Mouse (Mus musculus): ENCODE data around the gene Erp27.

The Erp27 gene

DNA sequence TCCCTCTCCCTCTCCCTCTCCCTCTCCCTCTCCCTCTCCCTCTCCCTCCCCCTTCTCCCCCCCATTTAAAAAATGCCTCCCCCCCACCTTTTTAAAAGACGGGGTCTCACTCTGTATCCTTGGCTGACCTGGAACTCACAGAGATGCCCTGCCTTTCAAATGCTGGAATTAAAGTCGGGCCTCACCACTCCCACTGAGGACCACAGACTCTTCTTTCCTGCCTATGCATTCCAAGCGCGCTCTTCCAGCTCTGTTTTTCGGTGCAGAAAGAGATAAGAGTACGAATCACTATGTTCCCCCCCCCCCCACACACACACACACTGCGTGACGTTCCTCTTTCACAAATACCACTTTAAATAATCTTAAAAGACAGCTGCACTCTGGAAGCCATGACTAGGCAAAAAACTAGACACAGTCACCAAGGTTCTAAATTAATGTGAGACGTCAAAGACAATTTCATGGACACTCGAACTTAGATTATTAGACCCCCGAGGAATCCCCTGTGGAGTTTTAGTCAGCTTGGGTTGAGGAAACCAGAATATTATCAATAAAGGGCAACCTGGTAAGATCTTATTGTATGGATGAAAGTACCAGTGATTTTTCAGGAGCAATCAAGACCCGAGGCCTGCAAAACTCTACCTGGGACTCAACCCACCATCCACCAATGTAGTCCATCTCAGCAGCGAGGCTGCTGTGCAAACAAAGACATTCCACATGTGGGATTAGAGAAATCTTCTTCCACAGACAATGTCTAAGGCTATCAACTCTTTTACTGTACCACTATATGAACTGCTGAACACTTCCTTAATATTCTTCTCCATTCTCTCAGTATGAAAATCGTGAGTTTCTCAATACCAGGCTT is 17.6 kb upstream of the Erp27 start:
- DNase-seq (ENCODE audit: low spot score) = no peak

- DNase-seq (ENCODE audit: low spot score) = peak; percentile 20
Observed at GRCm38 (mm10) chr6:136938331-136939126, 16.5 kb upstream of the Erp27 start.

GRCm38 (mm10) chr6:136937117-136937516 is 15.1 kb upstream of the Erp27 start:
- no peak for DNase-seq (ENCODE audit: low spot score)

GRCm38 (mm10) chr6:136936361-136936760 is 14.4 kb upstream of the Erp27 start:
- DNase-seq (ENCODE audit: low spot score) = no peak

DNA sequence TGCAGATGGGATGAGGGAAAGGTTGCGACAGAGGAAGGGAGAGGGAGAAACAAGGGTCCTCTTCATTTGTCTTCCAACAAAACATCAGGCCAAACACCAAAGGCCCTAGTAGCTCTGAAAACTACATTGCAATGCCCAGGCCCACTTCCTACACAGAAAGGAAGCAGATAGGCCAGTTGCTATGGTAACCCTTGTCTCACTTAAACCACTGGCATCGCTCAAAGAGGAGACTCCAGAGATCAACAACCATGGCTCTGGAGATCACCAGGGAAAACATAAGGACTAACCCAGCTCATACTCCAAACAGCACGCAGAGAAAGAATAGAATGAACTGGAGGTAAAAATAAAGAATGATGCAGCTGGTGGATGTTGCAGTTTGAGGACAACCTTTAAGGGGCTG is 13.3 kb upstream of the Erp27 start:
- no peak for DNase-seq (ENCODE audit: low spot score)

GRCm38 (mm10) chr6:136934068-136934467 is 12.1 kb upstream of the Erp27 start:
- DNase-seq (ENCODE audit: low spot score) = no peak

DNA sequence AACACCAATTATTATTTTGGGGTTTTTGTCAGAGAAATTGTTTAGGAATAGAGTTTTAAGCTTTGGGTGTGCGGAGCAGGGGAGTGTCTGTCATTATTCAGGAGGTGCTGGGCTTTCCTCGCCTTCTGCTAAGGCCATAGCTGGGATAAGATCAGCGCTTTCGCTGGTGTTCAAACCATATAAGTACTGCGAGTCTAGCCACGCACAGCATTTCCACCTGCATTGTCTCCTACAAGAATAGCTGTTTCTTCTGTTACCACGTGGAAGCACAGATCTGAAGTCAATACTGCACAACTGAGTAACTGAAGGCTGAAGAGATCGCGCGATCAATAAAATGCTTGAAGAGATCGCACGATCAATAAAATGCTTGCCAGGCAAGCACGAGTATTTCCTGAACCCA is 9.3 kb upstream of the Erp27 start:
- DNase-seq (ENCODE audit: low spot score) = no peak

DNA sequence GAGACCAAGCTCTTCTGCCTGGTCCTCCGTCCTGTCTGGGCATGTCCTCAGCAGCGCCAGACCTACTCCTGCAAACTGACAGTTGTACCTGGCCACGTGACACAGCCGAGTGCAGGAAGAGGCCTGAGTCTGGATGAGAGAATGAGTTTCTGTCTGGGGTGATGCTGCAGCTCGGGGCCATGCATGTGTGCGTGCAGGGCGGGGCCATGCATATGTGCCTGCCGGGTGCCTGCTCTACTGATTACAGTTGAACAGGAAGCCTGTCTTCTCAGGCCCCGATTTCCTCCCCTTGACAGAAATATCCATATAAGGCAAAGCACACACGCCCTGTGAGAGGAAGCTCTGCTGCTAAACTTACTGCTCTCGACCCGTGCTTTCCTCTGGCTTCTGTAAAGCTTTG is 8.7 kb upstream of the Erp27 start:
- no peak for DNase-seq (ENCODE audit: low spot score)

DNA sequence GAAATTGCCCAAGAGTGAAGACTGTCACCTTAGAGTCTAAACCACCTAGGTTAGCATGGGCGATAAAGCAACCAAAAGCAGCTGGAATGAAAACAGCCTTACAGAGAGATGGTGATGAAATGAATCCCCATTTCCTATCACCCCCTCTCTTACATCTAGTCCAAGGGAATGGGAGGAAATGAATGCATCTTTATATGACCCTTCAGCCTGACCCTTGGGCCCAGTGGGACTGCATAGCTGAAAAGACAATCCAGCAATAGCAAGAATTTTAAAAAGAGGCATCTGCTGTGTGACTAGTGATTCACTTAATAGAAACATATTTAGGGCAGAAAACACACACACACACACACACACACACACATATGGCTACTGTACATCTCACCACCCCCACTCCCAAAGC is 5.6 kb upstream of the Erp27 start:
- DNase-seq (ENCODE audit: low spot score) = no peak

DNA sequence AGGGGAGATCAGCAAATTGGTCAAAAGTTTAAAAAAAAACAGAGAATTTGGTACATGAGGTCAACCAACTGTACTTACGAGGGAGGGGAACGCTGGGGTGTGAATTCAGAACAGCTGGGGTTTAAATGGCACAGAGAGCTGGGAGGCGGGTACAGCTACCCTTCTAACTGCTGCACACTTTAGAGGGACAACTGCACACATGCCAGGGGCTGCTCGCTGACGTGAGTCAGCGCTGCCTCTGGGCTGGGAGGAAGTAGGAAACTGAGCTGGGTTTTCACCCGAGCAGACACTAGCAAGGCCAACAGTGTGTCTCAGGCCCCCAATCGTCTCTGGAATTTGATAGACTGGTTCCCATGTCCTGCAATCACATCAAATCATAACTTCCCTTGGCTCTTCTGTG is 3.1 kb upstream of the Erp27 start:
- DNase-seq (ENCODE audit: low spot score) = no peak

GRCm38 (mm10) chr6:136923532-136923931 is 1.6 kb upstream of the Erp27 start, which contains the start of gene Pde6h:
Gene Pde6h (plus strand): TSS chr6:136923832.
- DNase-seq (ENCODE audit: low spot score) = no peak

DNA sequence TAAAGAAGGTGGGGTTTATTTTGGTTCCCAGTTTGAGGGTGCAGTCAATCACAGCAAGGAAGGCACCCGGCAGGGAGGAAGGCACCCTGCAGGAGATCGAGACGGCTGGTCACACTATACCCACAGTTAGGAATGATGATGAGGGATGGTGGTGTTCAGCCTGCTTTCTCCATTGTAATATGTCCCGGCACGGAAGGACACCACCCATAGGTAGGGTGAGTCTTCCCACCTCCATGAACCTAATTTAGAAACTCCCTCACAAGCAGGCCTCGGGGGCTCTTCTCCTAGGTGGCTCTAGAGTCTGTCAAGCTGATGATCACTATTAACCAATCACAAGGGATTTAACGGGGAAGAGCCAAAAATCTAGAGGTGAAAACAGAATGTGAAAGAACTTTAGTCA is 891 bp upstream of the Erp27 start:
- no peak for DNase-seq (ENCODE audit: low spot score)

DNA sequence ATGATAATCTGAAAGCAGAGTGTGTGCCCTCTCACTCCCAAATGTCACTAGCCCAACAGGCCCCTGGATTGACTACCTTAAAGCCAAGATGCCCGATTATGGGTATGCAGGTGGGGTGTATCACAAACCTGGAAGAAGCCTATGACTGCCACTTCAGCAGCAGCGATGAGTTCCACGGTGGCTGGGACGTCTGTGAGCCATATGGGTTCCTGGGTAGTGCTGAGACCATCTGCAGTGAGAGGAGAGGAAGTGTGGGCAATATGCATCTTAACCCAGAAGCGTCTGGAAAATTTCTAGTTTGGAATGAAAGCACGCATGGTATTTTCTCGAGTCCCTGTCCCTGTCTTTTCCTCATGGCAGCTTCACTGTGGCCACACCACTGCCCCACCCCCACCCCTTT is 379 bp downstream of the Erp27 start:
- DNase-seq (ENCODE audit: low spot score) = no peak

GRCm38 (mm10) chr6:136920320-136921257 is 1.4 kb downstream of the Erp27 start:
- DNase-seq (ENCODE audit: low spot score) = peak; percentile 28

GRCm38 (mm10) chr6:136917885-136918284 is 4.1 kb downstream of the Erp27 start:
- no peak for DNase-seq (ENCODE audit: low spot score)

GRCm38 (mm10) chr6:136915721-136916395 is 6.1 kb downstream of the Erp27 start:
- no peak for DNase-seq (ENCODE audit: low spot score)

DNA sequence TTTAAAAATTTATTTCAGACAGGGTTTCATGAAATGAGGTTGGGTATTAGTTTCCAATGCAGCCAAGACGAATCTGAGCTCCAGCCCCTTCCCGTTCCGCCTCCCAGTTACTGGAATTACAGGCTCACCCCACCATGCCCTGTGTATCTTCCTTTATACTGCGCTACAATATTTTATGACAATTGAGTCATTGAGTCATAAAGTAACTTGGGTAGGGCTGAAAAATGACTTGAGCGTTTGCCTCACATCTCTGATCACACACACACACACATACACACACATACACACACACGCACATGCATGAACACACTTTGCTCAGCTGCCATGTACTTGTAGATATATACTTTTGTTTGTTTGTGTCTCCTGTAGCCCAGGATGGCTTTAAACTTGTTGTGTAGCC is 7.7 kb downstream of the Erp27 start:
- no peak for DNase-seq (ENCODE audit: low spot score)

- peak; percentile 14 for DNase-seq (ENCODE audit: low spot score)
Observed at GRCm38 (mm10) chr6:136913384-136914126, 8.4 kb downstream of the Erp27 start.

DNA sequence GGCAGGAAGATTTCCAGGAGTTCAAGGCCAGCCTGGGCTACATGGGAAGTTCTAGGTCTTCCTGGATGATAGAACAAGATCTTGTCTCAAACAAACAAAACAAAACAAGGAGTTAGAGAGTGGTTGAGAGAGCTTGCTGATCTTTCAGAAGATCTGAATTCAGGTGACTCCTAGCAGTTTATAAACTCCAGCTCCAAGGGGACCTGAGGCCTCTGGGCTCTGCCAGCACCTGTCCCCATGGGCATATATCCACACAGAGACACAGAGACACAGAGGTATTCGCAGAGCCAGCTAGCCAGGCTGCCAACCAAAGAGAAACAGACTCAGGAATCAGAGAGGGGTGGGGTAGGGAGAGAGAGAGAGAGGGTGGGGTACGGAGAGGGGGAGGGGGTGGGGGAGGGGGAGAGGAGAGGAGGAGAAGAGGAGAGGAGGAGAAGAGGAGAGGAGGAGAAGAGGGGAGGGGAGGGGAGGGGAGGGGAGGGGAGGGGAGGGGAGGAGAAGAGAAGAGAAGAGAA is 9.2 kb downstream of the Erp27 start:
- no peak for DNase-seq (ENCODE audit: low spot score)

- DNase-seq (ENCODE audit: low spot score) = no peak
Observed at GRCm38 (mm10) chr6:136910247-136910890, 11.6 kb downstream of the Erp27 start.
